Mouse (Mus musculus): ENCODE data around the gene Bsg. TPM values are rescaled to one million over a fixed set of nuclear protein-coding genes. Genes with fewer than 3 reads are reported as not detected.
A peak's percentile ranks its signal among the peaks of the same experiment; 100 is the strongest.

The Bsg gene
- total RNA-seq (2012; rRNA removed) (346 and 406 TPM in 2 replicates), polyA plus RNA-seq (2012; ENCODE audit: insufficient read depth in 1 of 2, insufficient read length in 2 of 2, low read depth in 1 of 2, low replicate concordance in 2 of 2, missing spikeins in 1 of 2) (100 to 1,000 TPM; 318 to 700 TPM)

GRCm38 (mm10) chr10:79704065-79704969 is at the start of gene Bsg:
Bsg (plus strand) TSS chr10:79704491.
- Histone ChIP-seq H3K4me3 (ENCODE audit: control insufficient read depth in 1 of 2, insufficient read depth in 1 of 2, low read depth in 2 of 2, low read length in 2 of 2) (peak within 1 kb of the TSS; percentile 86 to 92), H3K9ac (ENCODE audit: control insufficient read depth, low read depth, low read length, poor library complexity, severe bottlenecking) (peak within 1 kb of the TSS; percentile 84), H3K79me2 (ENCODE audit: control insufficient read depth, insufficient read depth, low read length, poor library complexity) (peaks cover 41% of the 10 kb centered on the region), H3K4me1 (ENCODE audit: control insufficient read depth in 1 of 2, insufficient read depth in 2 of 2, low read length in 2 of 2) (peaks cover 9 to 16% of the 10 kb centered on the region in 2 experiments; a peak in 3 of 4 replicates), H3K36me3 (ENCODE audit: control insufficient read depth in 1 of 2, insufficient read depth in 2 of 2, low read length in 2 of 2) (peaks cover 0 to 14% of the 10 kb centered on the region in 2 experiments; a peak in 2 of 4 replicates), H3K9me3 (replicated peaks; ENCODE audit: insufficient read depth, low read length) (no peaks in the 10 kb centered on the region), H3K27me3 (ENCODE audit: control insufficient read depth in 1 of 2, insufficient read depth in 2 of 2, low read length in 2 of 2) (no peaks in the 10 kb centered on the region), H3K27ac (ENCODE audit: control insufficient read depth, low read depth, low read length) (peak within 1 kb of the TSS; percentile 80)
- no peak for TF ChIP-seq GATA1 (IDR thresholded peaks at IDR 0.05; ENCODE audit: low read depth, low read length)
- peak; percentile 73 for TF ChIP-seq MAZ (IDR thresholded peaks at IDR 0.05; ENCODE audit: low read depth, low read length)
- peak; percentile 93 for TF ChIP-seq POLR2AphosphoS2 (IDR thresholded peaks at IDR 0.05; ENCODE audit: low read length)
- TF ChIP-seq CHD2 (IDR thresholded peaks at IDR 0.05; ENCODE audit: low read length) = no peak
- TF ChIP-seq TBP (IDR thresholded peaks at IDR 0.05; ENCODE audit: low read depth, low read length) = peak; percentile 85
- no peak; the same call in 1 of the 2 replicates for TF ChIP-seq CHD1 (IDR thresholded peaks at IDR 0.05; ENCODE audit: low read depth, low read length)
- TF ChIP-seq BHLHE40 (IDR thresholded peaks at IDR 0.05; ENCODE audit: borderline replicate concordance, low read depth, low read length) = peak; percentile 84; the same call in 1 of the 2 replicates
- TF ChIP-seq USF1 (IDR thresholded peaks at IDR 0.05; ENCODE audit: low read depth, low read length) = peak; percentile 99
- TF ChIP-seq TCF12 (IDR thresholded peaks at IDR 0.05; ENCODE audit: low read depth, low read length) = peak; percentile 71
- TF ChIP-seq POLR2AphosphoS5 (IDR thresholded peaks at IDR 0.05; ENCODE audit: borderline replicate concordance, low read depth, low read length) = no peak
- no peak for TF ChIP-seq ZC3H11A (IDR thresholded peaks at IDR 0.05; ENCODE audit: low read depth, low read length)
- peak; percentile 10; the same call in 1 of the 2 replicates for TF ChIP-seq E2F4 (IDR thresholded peaks at IDR 0.05; ENCODE audit: borderline replicate concordance, low read depth, low read length)
- no peak for TF ChIP-seq ETS1 (IDR thresholded peaks at IDR 0.05; ENCODE audit: low read depth, low read length)
- peak; percentile 54 to 87; a peak in 3 of 4 replicates for TF ChIP-seq USF2 (IDR thresholded peaks at IDR 0.05; ENCODE audit: borderline replicate concordance in 1 of 2, insufficient read depth in 1 of 2, low read depth in 1 of 2, low read length in 2 of 2)
- no peak for TF ChIP-seq TAL1 (IDR thresholded peaks at IDR 0.05; ENCODE audit: low read length)
- peak; percentile 98 for TF ChIP-seq ZMIZ1 (IDR thresholded peaks at IDR 0.05; ENCODE audit: low read depth, low read length)
- TF ChIP-seq NRF1 (IDR thresholded peaks at IDR 0.05; ENCODE audit: insufficient read depth, low read depth, low read length, poor library complexity, severe bottlenecking) = peak; percentile 71
- no peak for TF ChIP-seq MAFK (IDR thresholded peaks at IDR 0.05; ENCODE audit: borderline replicate concordance, low read depth, low read length)
- peak; percentile 42 to 54 (median 44); a peak in 5 of 6 replicates for TF ChIP-seq CTCF (IDR thresholded peaks at IDR 0.05 in 2 of 3, conservative IDR thresholded peaks at IDR 0.05 in 1 of 3; ENCODE audit: control insufficient read depth in 1 of 3, insufficient read depth in 1 of 3, low read depth in 2 of 3, low read length in 3 of 3, poor library complexity in 1 of 3, severe bottlenecking in 1 of 3)
- TF ChIP-seq SMC3 (IDR thresholded peaks at IDR 0.05; ENCODE audit: low read depth, low read length) = no peak
- TF ChIP-seq RAD21 (IDR thresholded peaks at IDR 0.05; ENCODE audit: low read depth, low read length) = no peak
- peak; percentile 98 for TF ChIP-seq POLR2A (IDR thresholded peaks at IDR 0.05; ENCODE audit: control insufficient read depth in 1 of 2, insufficient read depth in 1 of 2, low read depth in 1 of 2, low read length in 2 of 2, poor library complexity in 1 of 2)
- TF ChIP-seq UBTF (IDR thresholded peaks at IDR 0.05; ENCODE audit: borderline replicate concordance, insufficient read depth, low read depth, low read length) = no peak
- TF ChIP-seq SIN3A (IDR thresholded peaks at IDR 0.05; ENCODE audit: low read length) = peak; percentile 53
- TF ChIP-seq JUND (IDR thresholded peaks at IDR 0.05; ENCODE audit: low read depth, low read length) = no peak
- peak; percentile 95 for TF ChIP-seq MAX (IDR thresholded peaks at IDR 0.05; ENCODE audit: low read length)
- TF ChIP-seq NELFE (IDR thresholded peaks at IDR 0.05; ENCODE audit: low read depth, low read length) = peak; percentile 97
- no peak; the same call in 1 of the 2 replicates for TF ChIP-seq MYC (IDR thresholded peaks at IDR 0.05; ENCODE audit: low read depth, low read length)
- TF ChIP-seq HCFC1 (IDR thresholded peaks at IDR 0.05; ENCODE audit: low read depth, low read length) = peak; percentile 78
- no peak for TF ChIP-seq ZNF384 (IDR thresholded peaks at IDR 0.05; ENCODE audit: low read depth, low read length)
- TF ChIP-seq ELF1 (IDR thresholded peaks at IDR 0.05; ENCODE audit: low read depth, low read length) = no peak
- DNase-seq (ENCODE audit: low read depth, low spot score) = peak; percentile 99
